Mouse (Mus musculus): ENCODE data around the gene Mt2. TPM values are rescaled to one million over a fixed set of nuclear protein-coding genes. Genes with fewer than 3 reads are reported as not detected.

Mt2 gene
- polyA plus RNA-seq, 1 experiment from 2014 or later = 34.1 TPM

DNA sequence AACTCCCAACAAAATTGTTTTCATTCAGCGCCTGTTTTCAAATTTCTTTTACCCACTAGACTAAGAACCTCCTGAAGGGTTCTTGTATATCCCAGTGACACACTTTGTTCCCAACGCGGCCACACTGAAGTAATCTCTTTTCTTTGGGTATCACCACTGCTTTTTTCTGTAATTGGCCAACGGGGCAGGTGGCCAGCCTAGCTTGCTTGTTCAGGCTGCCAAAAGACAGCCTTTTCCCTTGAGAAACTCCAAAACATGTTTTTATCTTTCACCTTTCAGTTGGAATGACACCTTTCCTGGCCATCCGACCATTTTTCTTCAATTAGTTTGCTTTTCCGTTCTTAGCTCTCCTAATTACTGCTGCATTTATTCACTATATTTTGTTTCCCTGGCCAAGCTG is 41.4 kb downstream of the Mt2 start:
- Histone ChIP-seq H3K4me2 (peak overlapping the region; percentile 92), H3K27ac (no peak overlapping the region), H3K4me1 (peaks cover 25% of the 10 kb centered on the region), H3K9me3 (no peaks in the 10 kb centered on the region), H3K27me3 (no peaks in the 10 kb centered on the region), H3K36me3 (replicated peaks) (no peaks in the 10 kb centered on the region), H3K4me3 (replicated peaks) (peak overlapping the region; percentile 80), H3K9ac (peak overlapping the region; percentile 49)
- 48% methylated on average over 6 of the region's 6 CpGs for WGBS
- ATAC-seq (ENCODE audit: low FRiP score) = no peak

DNA sequence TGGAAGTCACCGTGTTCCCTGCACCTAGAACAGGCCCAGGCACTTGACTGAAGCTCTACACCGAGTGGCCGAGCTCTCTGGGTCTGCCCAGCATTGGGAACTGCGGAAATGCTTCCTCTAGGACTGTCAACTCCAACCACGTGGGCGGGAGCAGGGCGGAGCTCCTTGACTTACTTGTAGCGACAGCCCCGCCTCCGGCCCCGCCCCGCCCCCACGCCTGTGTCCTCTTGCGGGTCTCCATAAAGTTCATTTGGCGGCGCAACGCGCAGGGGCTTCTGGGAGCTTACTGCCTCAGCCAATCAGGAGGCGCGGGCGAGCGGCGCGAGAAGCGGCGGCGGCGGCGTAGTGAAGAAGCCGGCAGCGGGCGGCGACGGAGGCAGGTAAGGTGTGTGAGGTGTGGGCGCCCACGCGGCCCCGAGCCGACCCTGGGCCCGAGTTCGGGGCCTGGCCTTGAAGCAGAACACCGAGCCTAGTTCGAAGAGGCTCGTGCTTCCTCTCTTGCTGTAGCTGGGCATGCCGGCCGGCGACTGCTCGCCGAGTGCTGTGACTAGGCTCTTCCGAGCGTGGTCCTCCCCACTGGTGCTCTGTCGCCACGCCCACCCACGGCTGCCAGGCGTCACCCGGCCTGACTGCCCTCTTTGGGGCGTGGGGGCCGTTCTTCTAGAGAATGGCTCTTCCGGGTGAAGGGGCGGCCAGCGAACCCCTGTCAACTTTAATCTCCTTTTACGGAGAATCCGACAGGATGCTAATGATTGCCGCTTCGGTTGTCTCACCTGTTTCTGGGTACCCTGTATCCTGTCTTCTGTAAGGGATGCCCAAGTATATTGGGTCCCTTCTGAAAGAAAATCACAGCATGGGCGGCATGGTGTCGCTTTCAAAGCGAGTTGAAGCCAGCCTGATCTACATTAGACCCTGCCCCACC is 42.0 kb downstream of the Mt2 start, which contains the start of gene Nup93:
Gene Nup93 (plus strand): TSS at position 313 of the 922 bp plus-strand sequence.
- Histone ChIP-seq H3K36me3 (replicated peaks) (no peaks in the 10 kb centered on the region), H3K4me2 (peak within 1 kb of the TSS; percentile 92), H3K27me3 (no peaks in the 10 kb centered on the region), H3K27ac (peak within 1 kb of the TSS; percentile 59; the same call in 1 of the 2 replicates), H3K4me1 (peaks cover 25% of the 10 kb centered on the region), H3K4me3 (replicated peaks) (peak within 1 kb of the TSS; percentile 80), H3K9ac (peak within 1 kb of the TSS; percentile 77), H3K9me3 (no peaks in the 10 kb centered on the region)
- ATAC-seq (ENCODE audit: low FRiP score) = peak; percentile 99
- under 1% methylated on average over 68 of the region's 68 CpGs for WGBS

Other genes with a start within 250 kb of the Mt2 start
- 66.3 and 68.5 TPM in 2 replicates for gene Amfr, start 159.8 kb upstream of the Mt2 start, polyA plus RNA-seq (2016; fragmentation: Nextera tagmentation; extraction: Ambion mirVana)
- 205 and 206 TPM in 2 replicates for gene Nudt21, start 135.6 kb upstream of the Mt2 start, polyA plus RNA-seq (2016; fragmentation: Nextera tagmentation; extraction: Ambion mirVana)
- 15.0 and 15.9 TPM in 2 replicates for gene Ogfod1, start 135.5 kb upstream of the Mt2 start, polyA plus RNA-seq (2016; fragmentation: Nextera tagmentation; extraction: Ambion mirVana)
- gene Bbs2, start 73.7 kb upstream of the Mt2 start, polyA plus RNA-seq (2016; fragmentation: Nextera tagmentation; extraction: Ambion mirVana) = 18.1 and 23.4 TPM in 2 replicates
- not detected in 2 replicates for gene Mt4, start 35.5 kb upstream of the Mt2 start, polyA plus RNA-seq (2016; fragmentation: Nextera tagmentation; extraction: Ambion mirVana)
- gene Mt3, start 20.1 kb upstream of the Mt2 start, polyA plus RNA-seq (2016; fragmentation: Nextera tagmentation; extraction: Ambion mirVana) = 82.2 and 103 TPM in 2 replicates
- 64.4 and 76.2 TPM in 2 replicates for gene Mt1, start 6.4 kb downstream of the Mt2 start, polyA plus RNA-seq (2016; fragmentation: Nextera tagmentation; extraction: Ambion mirVana)
- gene Nup93, start 41.9 kb downstream of the Mt2 start, polyA plus RNA-seq (2016; fragmentation: Nextera tagmentation; extraction: Ambion mirVana) = 110 and 121 TPM in 2 replicates
- 0.10 TPM in 1 of 2 replicates, not detected in the other for gene Slc12a3, start 156.5 kb downstream of the Mt2 start, polyA plus RNA-seq (2016; fragmentation: Nextera tagmentation; extraction: Ambion mirVana)
- 52.0 and 58.0 TPM in 2 replicates for gene Herpud1, start 213.8 kb downstream of the Mt2 start, polyA plus RNA-seq (2016; fragmentation: Nextera tagmentation; extraction: Ambion mirVana)